Mouse (Mus musculus) limb, embryonic 13.5 days (tissue): ENCODE measurements at regions not wholly inside any gene's neighbourhood (a gene's known extent, or its start where the extent isn't known, plus 50 kb on each side); places are given as distances from the start of the nearest gene placed in this dataset.
A peak's percentile ranks its signal among the peaks of the same experiment; 100 is the strongest.

Experiments
- ATAC-seq: fragments of 200-750 bp; cut with Nextera tagmentation; 2 replicates; pipeline ENCODE4 v1.8.0; 2017; ENCODE audit warnings: low read depth, moderate number of reproducible peaks, moderate TSS enrichment; ENCODE audit not compliant: low FRiP score
- H3K27ac ChIP-seq: fragments of 300-500 bp; sonication (generic); 2 replicates; pipeline ENCODE4 v1.5.1; 2015; ENCODE audit warnings: inconsistent platforms, mild to moderate bottlenecking, moderate library complexity
- H3K27me3 ChIP-seq: fragments of 300-500 bp; sonication (generic); 2 replicates; pipeline ENCODE4 v1.6.1; 2015; ENCODE audit warnings: mild to moderate bottlenecking, inconsistent platforms
- H3K36me3 ChIP-seq: fragments of 300-500 bp; sonication (generic); 2 replicates; pipeline ENCODE4 v1.6.1; 2015; ENCODE audit warnings: inconsistent platforms, mild to moderate bottlenecking, moderate library complexity
- H3K4me1 ChIP-seq: fragments of 300-500 bp; sonication (generic); 2 replicates; pipeline ENCODE4 v1.6.1; 2015; ENCODE audit warnings: inconsistent platforms
- H3K4me2 ChIP-seq: fragments of 300-500 bp; sonication (generic); replicated peaks from 2 replicates; pipeline ENCODE4 v1.6.1; 2015; ENCODE audit warnings: inconsistent platforms, mild to moderate bottlenecking, moderate library complexity
- H3K4me3 ChIP-seq: fragments of 300-500 bp; sonication (generic); 2 replicates; pipeline ENCODE4 v1.5.1; 2015; ENCODE audit warnings: moderate library complexity, mild to moderate bottlenecking, inconsistent platforms
- H3K9ac ChIP-seq: fragments of 300-500 bp; sonication (generic); 2 replicates; pipeline ENCODE4 v1.6.1; 2015; ENCODE audit warnings: mild to moderate bottlenecking, inconsistent platforms
- H3K9me3 ChIP-seq: fragments of 300-500 bp; sonication (generic); 2 replicates; pipeline ENCODE4 v1.6.1; 2016; ENCODE audit warnings: inconsistent platforms
- WGBS: fragments of 180-500 bp; shearing (Covaris S2); methylation state at CpG from one replicate; pipeline ENCODE4 v1.1.7; 2015; 5-methylcytosine and 5-hydroxymethylcytosine counted together

- H3K9ac ChIP-seq, result no peak overlapping the region
- no peaks in the 10 kb centered on the region; the same call in none of the 2 replicates for H3K4me1 ChIP-seq
- H3K9me3 ChIP-seq, result no peaks in the 10 kb centered on the region
- H3K27me3 ChIP-seq, result no peaks in the 10 kb centered on the region
- H3K36me3 ChIP-seq, result no peaks in the 10 kb centered on the region
- no peak overlapping the region for H3K4me3 ChIP-seq
- ATAC-seq, result no peak
- no peak overlapping the region for H3K27ac ChIP-seq
- no peak overlapping the region for H3K4me2 ChIP-seq
- WGBS, result 51% methylated on average over 1 of the region's 1 CpGs
Measured at GRCm38 (mm10) chr6:140816359-140816758, 87.3 kb downstream of the Gm11077 start.

GRCm38 (mm10) chr6:140816831-140817230, 87.7 kb downstream of the Gm11077 start:
- no peak for ATAC-seq
- H3K4me2 ChIP-seq, result no peak overlapping the region
- WGBS, result 44% methylated on average over 6 of the region's 6 CpGs
- no peak overlapping the region for H3K4me3 ChIP-seq
- H3K27ac ChIP-seq, result no peak overlapping the region
- H3K4me1 ChIP-seq, result no peaks in the 10 kb centered on the region; the same call in none of the 2 replicates
- H3K9me3 ChIP-seq, result no peaks in the 10 kb centered on the region
- H3K36me3 ChIP-seq, result no peaks in the 10 kb centered on the region
- H3K9ac ChIP-seq, result no peak overlapping the region
- no peaks in the 10 kb centered on the region for H3K27me3 ChIP-seq

- Histone ChIP-seq H3K4me1 (no peaks in the 10 kb centered on the region; the same call in none of the 2 replicates), H3K27me3 (no peaks in the 10 kb centered on the region), H3K36me3 (no peaks in the 10 kb centered on the region), H3K9ac (no peak overlapping the region), H3K9me3 (no peaks in the 10 kb centered on the region), H3K4me3 (no peak overlapping the region), H3K4me2 (no peak overlapping the region), H3K27ac (no peak overlapping the region)
- WGBS, result 67% methylated on average over 8 of the region's 8 CpGs
- ATAC-seq, result peak; percentile 34; the same call in 1 of the 2 replicates
Measured at GRCm38 (mm10) chr6:140819451-140819878, 90.4 kb downstream of the Gm11077 start.

- Histone ChIP-seq H3K36me3 (no peaks in the 10 kb centered on the region), H3K27me3 (no peaks in the 10 kb centered on the region), H3K4me1 (no peaks in the 10 kb centered on the region), H3K9me3 (no peaks in the 10 kb centered on the region), H3K4me3 (no peak overlapping the region), H3K27ac (no peak overlapping the region), H3K4me2 (no peak overlapping the region), H3K9ac (no peak overlapping the region)
- no peak for ATAC-seq
Measured at GRCm38 (mm10) chr6:140826522-140826921, 97.4 kb downstream of the Gm11077 start.

GRCm38 (mm10) chr6:140827651-140828050, 98.6 kb downstream of the Gm11077 start:
- H3K4me3 ChIP-seq, result no peak overlapping the region
- H3K9me3 ChIP-seq, result no peaks in the 10 kb centered on the region

GRCm38 (mm10) chr6:140843292-140843991, 114.4 kb downstream of the Gm11077 start:
- no peak overlapping the region for H3K4me2 ChIP-seq
- H3K36me3 ChIP-seq, result no peaks in the 10 kb centered on the region
- ATAC-seq, result peak; percentile 59; the same call in 1 of the 2 replicates
- no peak overlapping the region for H3K27ac ChIP-seq
- no peak overlapping the region for H3K9ac ChIP-seq
- no peaks in the 10 kb centered on the region for H3K9me3 ChIP-seq
- H3K4me1 ChIP-seq, result peaks cover 7% of the 10 kb centered on the region; the same call in 1 of the 2 replicates
- H3K4me3 ChIP-seq, result no peak overlapping the region
- 19% methylated on average over 8 of the region's 8 CpGs for WGBS
- H3K27me3 ChIP-seq, result peaks cover 34% of the 10 kb centered on the region

More at GRCm38 (mm10) chr6:140827651-140828050, 98.6 kb downstream of the Gm11077 start:
- H3K27ac ChIP-seq, result no peak overlapping the region
- no peaks in the 10 kb centered on the region for H3K36me3 ChIP-seq
- no peaks in the 10 kb centered on the region for H3K4me1 ChIP-seq
- no peak for ATAC-seq
- no peak overlapping the region for H3K4me2 ChIP-seq
- no peak overlapping the region for H3K9ac ChIP-seq
- H3K27me3 ChIP-seq, result no peaks in the 10 kb centered on the region

- H3K4me2 ChIP-seq, result no peak overlapping the region
- H3K9ac ChIP-seq, result no peak overlapping the region
- no peak overlapping the region for H3K4me3 ChIP-seq
- peaks cover 5% of the 10 kb centered on the region; the same call in 1 of the 2 replicates for H3K9me3 ChIP-seq
- no peak overlapping the region for H3K27ac ChIP-seq
- ATAC-seq, result no peak
- no peaks in the 10 kb centered on the region for H3K36me3 ChIP-seq
- WGBS, result 79% methylated on average over 3 of the region's 3 CpGs
- peaks cover 7% of the 10 kb centered on the region; the same call in 1 of the 2 replicates for H3K4me1 ChIP-seq
- H3K27me3 ChIP-seq, result peaks cover 47% of the 10 kb centered on the region
Measured at GRCm38 (mm10) chr6:140847165-140847564, 118.1 kb downstream of the Gm11077 start.

GRCm38 (mm10) chr6:140852420-140852819, 123.3 kb downstream of the Gm11077 start:
- WGBS, result 67% methylated on average over 5 of the region's 5 CpGs
- no peak for ATAC-seq
- H3K4me3 ChIP-seq, result no peak overlapping the region
- H3K36me3 ChIP-seq, result no peaks in the 10 kb centered on the region
- H3K4me1 ChIP-seq, result peaks cover 14% of the 10 kb centered on the region
- H3K27ac ChIP-seq, result no peak overlapping the region
- no peak overlapping the region for H3K9ac ChIP-seq
- no peak overlapping the region for H3K4me2 ChIP-seq
- H3K9me3 ChIP-seq, result peaks cover 5% of the 10 kb centered on the region; the same call in 1 of the 2 replicates
- peaks cover 40% of the 10 kb centered on the region for H3K27me3 ChIP-seq

- H3K4me1 ChIP-seq, result peaks cover 15% of the 10 kb centered on the region
- no peak overlapping the region for H3K9ac ChIP-seq
- no peaks in the 10 kb centered on the region for H3K36me3 ChIP-seq
- no peak for ATAC-seq
- H3K27ac ChIP-seq, result no peak overlapping the region
- H3K9me3 ChIP-seq, result peaks cover 5% of the 10 kb centered on the region; the same call in 1 of the 2 replicates
- 45% methylated on average over 5 of the region's 5 CpGs for WGBS
- peaks cover 34% of the 10 kb centered on the region for H3K27me3 ChIP-seq
- H3K4me3 ChIP-seq, result no peak overlapping the region
- H3K4me2 ChIP-seq, result no peak overlapping the region
Measured at GRCm38 (mm10) chr6:140853508-140853907, 124.4 kb downstream of the Gm11077 start.

GRCm38 (mm10) chr6:140854691-140855090, 125.6 kb downstream of the Gm11077 start:
- ATAC-seq, result no peak
- H3K4me1 ChIP-seq, result peaks cover 15% of the 10 kb centered on the region
- no peak overlapping the region for H3K27ac ChIP-seq
- no peak overlapping the region for H3K4me3 ChIP-seq
- peaks cover 34% of the 10 kb centered on the region for H3K27me3 ChIP-seq
- H3K9ac ChIP-seq, result no peak overlapping the region
- H3K9me3 ChIP-seq, result peaks cover 5% of the 10 kb centered on the region; the same call in 1 of the 2 replicates
- 57% methylated on average over 6 of the region's 6 CpGs for WGBS
- H3K4me2 ChIP-seq, result no peak overlapping the region
- no peaks in the 10 kb centered on the region for H3K36me3 ChIP-seq

- WGBS, result 4% methylated on average over 14 of the region's 14 CpGs
- Histone ChIP-seq H3K9ac (peak overlapping the region; percentile 53; the same call in 1 of the 2 replicates), H3K4me3 (peak overlapping the region; percentile 37), H3K27me3 (peaks cover 23% of the 10 kb centered on the region; the same call in 1 of the 2 replicates), H3K4me2 (peak overlapping the region; percentile 68), H3K4me1 (peaks cover 15% of the 10 kb centered on the region), H3K9me3 (no peaks in the 10 kb centered on the region), H3K36me3 (no peaks in the 10 kb centered on the region), H3K27ac (no peak overlapping the region; the same call in 1 of the 2 replicates)
- ATAC-seq, result peak; percentile 64; the same call in 1 of the 2 replicates
Measured at GRCm38 (mm10) chr6:140856468-140857117, 127.5 kb downstream of the Gm11077 start.

GRCm38 (mm10) chr6:140857118-140857746, 128.1 kb downstream of the Gm11077 start:
- Histone ChIP-seq H3K9me3 (no peaks in the 10 kb centered on the region), H3K27ac (no peak overlapping the region), H3K4me2 (peak overlapping the region; percentile 68), H3K9ac (peak overlapping the region; percentile 53), H3K27me3 (peaks cover 23% of the 10 kb centered on the region; the same call in 1 of the 2 replicates), H3K4me1 (peaks cover 15% of the 10 kb centered on the region), H3K4me3 (peak overlapping the region; percentile 37), H3K36me3 (no peaks in the 10 kb centered on the region)
- WGBS, result 12% methylated on average over 18 of the region's 18 CpGs
- ATAC-seq, result peak; percentile 19; the same call in 1 of the 2 replicates
